Mouse (Mus musculus): ENCODE data around the gene Map3k1.
A peak's percentile ranks its signal among the peaks of the same experiment; 100 is the strongest.

The Map3k1 gene

DNA sequence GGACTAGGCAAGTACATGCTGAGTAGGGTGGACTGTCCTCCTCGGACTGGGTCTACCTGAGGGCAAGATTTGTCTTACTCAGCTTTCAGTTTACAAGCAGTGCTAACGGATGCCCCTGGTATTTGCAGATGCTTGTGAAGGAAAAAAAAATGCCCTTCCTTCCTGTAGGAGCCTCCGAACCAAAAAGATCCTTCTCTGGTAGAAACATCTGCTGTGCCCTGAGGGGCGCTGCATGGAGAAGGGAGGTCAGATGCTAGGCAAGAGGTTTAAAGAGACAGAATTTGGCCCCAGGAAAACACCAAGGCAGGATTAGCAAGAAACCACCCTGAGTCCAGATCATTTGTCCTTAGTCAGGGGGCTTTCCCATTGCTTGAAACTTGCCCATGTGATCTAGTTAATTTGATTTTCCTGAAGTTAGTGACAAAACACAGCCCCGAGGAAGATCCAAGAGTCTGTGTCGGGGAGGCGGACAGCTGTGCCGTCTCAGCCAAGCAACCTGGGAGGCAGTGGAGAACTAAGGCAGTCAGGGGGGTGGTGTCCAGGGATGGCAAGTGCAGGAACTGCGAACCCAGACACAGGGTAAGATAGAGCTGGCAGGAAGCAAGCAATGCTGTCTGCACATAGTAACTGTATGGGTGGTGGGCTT is 19.2 kb downstream of the Map3k1 start:
- no peak for DNase-seq

DNA sequence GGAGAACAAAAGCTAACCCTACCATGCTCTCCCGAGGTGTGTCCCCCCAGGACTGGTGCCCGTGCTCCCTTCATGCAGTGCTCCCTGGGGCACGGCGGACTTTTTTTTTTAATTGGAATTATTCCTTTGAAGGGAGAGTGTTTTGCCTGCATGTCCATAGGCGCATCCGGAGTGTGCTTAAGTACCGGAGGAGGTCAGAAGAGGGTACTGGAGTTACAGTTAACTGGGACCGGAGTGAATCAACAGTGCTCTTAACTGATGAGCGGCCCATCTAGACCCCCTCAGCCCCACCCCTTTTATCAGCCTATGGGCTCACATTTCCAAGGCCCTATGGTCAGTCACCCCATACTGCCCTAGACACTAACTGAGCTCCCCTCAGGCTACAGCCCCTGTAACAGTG is 19.9 kb downstream of the Map3k1 start:
- no peak for DNase-seq

DNA sequence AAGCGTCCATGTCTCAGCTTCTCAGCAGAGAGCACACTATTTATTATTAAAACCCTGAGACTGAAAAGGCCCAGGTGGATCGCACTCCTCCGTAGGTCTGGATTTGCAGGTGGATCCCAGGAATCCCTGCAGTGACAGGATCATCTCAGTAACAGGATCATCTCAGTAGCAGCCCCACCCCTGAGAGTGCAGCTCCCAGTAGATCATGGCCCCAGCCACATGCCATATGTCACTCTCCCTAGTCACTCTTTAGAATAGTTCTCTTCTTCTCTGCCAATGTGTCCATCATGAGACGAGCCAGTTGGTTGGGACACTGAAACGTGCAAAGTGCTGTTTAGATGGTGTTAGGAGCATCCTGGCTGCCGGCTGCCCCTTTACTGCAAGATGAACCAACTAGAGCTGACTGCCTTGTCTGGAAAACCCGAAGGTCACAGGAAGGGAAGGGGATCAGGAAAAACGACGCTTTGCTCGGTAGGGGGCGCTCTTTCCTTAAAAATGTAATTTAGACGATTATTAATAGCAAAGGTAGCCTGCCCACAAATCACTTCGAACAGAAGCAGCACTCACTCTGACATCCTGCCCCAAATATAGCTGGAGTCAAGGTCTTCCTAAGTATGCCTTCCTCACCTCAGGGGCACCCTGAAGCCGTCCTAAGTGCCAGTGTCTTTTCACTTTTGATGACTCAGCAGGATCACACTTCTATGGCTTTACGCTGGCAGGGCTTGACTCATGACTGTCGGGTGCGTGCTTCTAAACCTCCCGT is 20.8 kb downstream of the Map3k1 start:
- DNase-seq: peak; percentile 54

DNA sequence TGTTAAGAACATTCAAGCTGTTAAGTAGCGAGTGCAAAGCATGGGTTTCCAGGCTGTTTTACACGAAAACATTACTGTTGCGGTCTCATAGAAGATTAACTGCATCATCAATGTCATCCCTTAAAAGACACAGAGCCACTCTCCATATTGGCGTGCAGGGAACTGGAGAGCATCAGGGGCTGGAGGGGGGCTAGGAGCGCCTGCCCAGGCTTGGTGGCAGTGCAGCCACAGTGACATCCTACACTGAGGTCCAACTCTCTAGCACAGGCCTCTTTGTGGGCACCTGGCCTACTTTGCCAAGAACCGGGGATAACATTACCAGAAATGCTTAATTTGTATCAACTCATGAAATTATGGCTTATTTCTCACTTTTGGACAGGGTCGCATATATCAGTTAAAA is 22.2 kb downstream of the Map3k1 start:
- DNase-seq: no peak

DNA sequence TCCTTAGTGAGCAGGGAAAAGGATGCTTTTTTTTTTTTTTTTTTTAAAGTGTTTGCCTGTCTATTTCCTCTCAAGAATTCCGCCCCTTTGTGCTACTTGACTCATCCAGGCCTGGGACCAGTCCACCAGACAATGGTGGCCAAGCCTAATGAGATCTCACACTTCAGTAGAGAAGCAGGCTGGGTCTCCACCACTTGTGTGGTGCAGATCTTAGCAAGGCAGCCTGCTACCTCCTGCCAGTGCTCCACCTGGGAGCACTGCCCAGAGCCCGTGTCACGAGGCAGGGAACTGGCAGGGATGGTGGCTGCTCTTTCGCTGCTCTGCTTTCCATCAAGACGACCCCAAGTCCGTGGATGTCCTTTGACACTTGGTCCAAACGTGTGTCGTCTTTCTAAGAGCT is 25.3 kb downstream of the Map3k1 start:
- DNase-seq: no peak

DNA sequence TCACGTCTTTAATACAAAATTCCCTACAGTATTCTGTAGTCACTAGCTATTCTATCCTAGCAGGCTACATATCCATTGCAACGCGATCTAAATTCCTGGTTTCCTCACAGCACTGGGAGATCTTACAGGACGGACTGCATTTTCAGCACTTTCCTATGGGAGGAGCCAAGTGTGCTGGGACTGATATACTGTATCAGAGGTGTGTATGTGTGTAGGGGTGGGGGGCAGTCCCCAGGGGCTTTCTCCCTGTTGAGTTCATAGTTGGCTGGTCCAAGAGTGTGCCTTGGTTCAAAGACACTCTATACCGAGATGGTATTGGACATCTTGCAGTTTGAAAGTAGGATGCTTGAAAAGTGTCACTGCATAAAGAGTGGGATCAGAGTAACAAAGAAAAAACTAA is 29.3 kb downstream of the Map3k1 start:
- no peak for DNase-seq

DNA sequence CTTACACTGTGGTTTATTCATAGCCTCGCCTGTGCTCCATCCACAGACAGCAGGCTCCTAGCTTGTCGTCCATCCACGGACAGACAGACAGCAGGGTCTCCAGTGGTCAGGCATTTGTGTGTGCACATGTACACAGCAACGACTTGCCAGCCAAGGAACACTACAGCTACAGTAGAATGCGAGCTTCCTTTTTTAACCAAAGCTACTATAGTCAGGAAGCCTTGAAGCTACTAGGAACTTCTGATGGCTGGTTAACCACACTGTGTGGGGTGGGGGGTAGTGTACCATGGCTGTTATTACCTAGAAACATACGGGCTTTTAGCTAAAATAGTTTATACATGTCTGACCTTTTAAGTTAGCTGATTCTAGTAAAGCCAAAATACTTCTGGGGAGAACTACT is 30.2 kb downstream of the Map3k1 start:
- no peak for DNase-seq

DNA sequence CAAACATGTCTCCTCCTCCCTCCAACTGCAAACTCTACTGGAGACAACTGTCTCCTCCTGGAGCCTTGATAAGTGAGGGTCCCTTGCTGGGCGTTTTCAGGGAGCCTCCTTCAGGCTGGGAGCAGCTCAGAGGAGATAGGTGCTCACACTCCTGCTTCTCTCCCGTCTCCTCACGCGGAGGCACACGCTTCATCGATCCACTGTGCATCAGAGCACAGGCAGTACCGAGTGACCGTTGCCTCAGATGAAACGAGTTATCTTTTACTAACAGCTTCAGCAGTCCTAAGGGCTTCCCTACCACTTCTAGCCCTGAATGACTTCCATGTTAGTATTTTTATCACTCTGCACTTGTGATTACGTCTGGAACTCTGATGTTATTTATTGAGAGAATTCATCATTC is 30.9 kb downstream of the Map3k1 start:
- DNase-seq: no peak

DNA sequence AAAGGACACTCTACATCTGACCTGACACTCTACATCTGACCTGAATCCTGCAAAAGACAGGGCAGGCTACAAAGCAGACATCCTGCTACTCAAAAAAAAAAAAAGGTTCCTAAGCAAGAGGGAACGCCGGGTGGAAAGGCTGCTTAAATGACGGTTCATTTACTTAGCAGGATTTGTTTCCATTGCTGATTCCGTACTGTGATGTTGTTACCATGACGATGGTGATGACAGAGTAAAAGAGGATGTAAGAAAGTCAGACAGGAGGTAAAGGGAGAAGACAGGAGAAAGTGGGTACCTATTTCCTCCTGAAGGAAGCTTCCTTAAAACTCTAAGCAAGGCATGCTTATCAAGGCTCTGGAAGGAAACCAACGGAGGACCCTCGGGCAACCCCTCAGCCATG is 31.6 kb downstream of the Map3k1 start:
- no peak for DNase-seq

DNA sequence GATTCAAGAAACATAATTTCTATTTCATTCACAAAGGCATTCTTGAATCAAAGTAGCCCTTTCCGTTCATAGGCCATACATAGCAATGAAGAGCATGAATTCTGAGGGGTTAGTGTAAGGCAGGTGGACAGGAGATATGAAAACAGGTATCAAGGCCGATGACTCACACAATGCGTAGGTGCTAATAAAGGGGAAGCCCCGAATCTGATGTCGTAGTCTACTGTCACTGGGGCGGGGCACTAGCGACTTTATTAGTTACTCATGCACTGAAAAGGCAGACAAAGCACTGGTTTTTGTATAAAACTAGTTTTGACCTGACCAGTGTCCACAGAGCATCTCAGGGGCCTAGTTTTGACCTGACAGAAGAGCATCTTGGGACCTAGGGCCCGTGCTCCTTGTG is 36.7 kb downstream of the Map3k1 start:
- DNase-seq: no peak

DNA sequence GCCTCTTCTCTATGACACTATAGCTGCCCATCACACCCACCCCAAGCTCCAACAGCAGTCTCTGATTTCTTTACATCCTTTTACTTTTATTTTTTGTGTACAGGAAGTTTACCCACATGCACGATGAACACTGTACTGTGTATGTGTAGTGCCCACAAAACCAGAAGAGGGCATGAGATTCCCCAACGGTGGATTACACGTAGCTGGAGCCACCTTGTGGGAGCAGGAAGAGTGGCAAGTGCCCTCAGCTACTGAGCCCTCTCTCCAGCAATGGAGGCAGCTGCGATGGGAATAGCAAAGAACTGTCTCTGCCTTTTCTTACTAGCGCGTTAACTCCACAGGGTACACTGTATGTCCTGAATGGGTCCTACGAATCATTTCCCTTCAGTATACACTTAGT is 37.6 kb downstream of the Map3k1 start:
- peak; percentile 58 for DNase-seq

DNA sequence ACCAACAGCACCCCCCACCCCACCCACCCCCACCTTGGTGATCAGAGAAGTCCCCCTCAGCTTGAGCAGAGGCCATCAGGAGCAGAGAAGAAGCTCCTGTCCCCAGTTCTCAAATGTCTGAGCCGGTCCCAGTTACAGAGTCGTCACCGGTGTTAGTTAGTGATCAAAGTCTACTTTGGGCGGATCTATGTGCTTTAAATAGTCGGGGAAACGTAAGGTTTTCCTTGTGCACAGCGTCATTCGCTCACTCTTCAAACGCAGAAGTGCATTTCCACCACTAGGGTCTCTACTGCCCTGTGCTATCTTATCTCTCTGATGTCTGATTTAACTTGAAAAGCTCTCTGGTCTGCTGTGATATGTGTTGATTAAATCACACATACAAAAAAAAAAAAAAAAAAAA is 38.0 kb downstream of the Map3k1 start:
- no peak for DNase-seq

DNA sequence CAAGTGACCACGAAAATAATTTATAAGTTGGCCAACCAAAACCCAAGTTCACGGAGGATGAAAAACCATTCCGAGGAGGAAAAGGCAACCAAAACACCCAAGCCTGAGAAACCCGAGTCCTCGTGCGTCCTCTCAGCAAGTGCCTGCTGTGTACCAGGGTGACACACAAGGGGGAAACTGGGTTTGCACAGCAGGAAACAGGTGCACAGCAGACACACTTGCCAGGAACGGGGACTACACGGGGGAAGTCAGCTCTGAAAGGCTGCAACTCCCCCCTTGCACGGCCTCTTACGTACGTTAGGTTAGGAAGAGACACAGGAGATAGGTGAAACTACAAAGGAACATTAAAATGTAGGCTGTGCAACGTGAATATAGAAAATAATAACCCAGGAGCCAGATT is 46.3 kb downstream of the Map3k1 start:
- DNase-seq: no peak

DNA sequence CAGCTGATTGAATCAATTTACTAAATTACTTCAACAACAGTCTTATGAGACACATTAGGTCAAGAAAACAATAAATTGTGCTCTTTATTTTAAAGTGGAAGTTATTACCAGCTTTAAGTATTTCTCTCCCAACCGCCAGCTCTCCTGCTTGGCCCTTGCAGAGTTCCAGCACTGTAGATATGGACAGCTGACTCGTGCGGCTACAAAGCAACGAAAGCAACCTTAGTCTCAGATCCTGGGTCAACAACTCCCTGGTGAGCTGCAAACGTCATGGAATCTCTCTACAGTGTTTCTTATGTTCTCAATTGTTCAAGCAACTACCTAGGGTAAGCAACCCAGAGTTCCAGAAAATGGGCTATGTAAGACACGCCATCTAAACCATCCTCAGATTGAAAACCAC is 51.8 kb downstream of the Map3k1 start:
- DNase-seq: no peak

DNA sequence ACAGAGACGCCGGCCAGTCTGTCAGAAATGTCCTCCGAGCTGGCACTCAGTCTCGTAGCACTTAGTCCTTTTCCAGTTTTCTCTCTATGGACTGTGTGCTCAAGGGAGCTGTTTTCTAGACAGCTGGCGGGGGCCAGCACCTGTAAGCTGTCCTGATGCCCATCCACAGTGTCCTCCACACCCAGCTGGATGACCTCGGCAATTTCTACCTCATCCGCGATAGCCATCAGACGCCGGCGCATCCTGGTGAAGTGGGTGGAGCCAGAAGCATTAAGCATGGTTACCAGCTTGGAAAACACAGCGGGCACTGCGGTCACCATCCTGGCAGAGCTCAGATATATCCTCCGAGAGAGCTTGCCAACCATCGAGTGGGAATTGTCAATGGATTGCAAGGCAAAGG is 52.9 kb downstream of the Map3k1 start:
- no peak for DNase-seq

DNA sequence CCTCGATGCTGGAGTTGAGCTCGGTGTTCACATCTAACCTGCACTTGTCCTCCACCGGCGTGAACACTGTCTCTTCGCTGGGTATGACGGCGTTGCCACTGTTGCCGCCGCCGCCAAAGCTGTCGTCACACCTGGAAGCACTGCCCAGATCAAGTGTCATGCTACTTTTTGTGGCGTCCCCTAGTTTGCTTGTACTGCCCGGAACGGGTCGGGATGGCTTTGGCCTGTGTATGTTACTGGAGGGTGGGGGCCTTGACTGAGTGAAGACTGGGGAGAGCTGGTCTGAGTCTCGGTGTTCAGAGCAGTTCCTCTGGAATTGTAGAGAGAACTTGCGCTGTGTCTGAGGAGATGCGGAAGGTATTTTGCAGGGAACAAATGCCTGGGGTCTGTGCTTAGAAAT is 53.4 kb downstream of the Map3k1 start:
- DNase-seq: no peak

DNA sequence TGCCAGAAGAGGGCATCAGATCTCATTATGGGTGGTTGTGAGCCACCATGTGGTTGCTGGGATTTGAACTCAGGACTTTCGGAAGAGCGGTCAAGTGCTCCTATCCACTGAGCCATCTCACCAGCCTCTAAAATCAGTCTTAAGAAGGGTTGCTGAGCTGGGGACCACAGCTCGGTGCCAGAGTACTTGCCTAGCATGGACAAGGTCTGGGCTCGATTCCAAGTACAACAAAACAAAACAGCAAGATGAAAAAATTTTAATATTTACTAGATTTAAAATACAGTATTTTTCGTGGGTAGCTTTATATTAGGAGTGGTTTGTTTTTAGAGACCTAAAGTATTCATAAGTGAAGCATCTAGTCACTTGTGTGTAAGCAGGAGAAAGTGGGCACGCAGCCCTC is 55.5 kb downstream of the Map3k1 start:
- no peak for DNase-seq

DNA sequence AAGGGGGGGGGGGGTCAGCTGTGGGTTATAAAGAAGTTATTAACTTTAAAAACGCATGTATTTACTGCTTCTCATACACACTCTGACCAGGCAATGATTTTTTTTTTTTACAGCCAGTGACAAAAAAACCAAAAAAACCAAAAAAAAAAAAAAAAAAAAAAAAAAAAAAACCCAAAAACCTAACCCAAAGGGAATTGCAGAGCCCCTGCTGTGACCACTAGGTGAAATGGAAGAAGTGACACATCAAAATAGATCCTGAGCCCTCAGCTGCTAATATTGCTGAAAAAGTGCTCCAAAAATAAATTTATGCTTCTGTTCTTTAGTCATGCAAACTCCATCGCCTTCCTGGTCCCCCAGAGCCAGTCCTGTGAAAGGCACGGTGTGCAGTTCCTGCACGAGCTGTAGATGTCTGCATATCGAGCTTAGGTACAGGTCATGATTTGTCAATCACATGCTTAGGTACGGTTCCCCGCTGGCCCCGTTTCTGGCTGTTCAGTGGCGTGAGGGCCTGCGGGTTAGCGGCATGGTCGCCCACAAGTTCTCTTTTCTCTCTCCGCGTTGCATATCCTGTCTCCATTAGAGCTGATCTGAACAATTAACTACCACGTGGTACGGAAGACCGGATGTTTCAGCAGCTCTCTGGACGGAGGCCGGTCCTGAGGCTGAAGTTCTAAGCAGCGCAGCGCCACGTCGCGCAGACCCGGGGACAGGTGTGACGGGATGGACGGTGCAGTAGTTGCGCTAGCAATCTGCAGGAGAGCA is 60.3 kb downstream of the Map3k1 start:
- no peak for DNase-seq

DNA sequence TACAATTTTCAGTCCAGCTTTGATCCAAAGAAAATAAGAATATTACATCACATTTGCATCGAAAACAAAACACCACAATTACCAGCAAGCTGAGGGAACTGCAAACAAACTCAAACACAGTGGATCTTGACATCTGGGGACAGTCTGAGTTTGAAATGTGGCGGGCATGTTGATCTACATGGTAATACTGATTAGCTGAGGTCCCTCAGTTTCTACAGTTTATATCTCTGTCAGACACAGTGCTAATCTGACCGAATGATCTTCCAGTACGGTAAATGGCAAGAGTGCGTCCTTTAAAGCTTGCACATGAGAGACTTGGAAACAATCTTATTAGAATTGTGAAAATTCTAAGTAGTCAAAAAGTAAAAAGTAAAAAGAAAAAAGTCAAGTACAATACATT is 62.0 kb downstream of the Map3k1 start:
- DNase-seq: no peak

DNA sequence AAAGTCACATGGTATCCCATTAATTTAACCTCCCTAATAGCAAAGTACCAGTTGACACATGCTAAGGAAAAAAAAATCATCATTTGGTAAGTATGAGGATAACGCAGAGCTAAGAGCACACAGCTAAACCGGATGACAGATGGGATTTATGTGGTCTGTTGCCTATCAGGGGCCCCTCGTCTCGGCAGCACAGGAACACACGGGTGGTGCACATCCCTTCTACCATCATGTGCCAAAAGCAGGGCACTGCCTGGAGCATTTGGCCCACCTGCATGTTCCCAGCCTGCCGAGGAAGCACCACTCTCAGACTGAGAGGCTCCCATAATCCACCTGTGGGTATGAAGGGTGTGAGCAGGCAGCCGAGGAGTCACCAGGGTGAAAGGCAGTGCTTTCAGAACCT is 63.6 kb downstream of the Map3k1 start:
- no peak for DNase-seq

DNA sequence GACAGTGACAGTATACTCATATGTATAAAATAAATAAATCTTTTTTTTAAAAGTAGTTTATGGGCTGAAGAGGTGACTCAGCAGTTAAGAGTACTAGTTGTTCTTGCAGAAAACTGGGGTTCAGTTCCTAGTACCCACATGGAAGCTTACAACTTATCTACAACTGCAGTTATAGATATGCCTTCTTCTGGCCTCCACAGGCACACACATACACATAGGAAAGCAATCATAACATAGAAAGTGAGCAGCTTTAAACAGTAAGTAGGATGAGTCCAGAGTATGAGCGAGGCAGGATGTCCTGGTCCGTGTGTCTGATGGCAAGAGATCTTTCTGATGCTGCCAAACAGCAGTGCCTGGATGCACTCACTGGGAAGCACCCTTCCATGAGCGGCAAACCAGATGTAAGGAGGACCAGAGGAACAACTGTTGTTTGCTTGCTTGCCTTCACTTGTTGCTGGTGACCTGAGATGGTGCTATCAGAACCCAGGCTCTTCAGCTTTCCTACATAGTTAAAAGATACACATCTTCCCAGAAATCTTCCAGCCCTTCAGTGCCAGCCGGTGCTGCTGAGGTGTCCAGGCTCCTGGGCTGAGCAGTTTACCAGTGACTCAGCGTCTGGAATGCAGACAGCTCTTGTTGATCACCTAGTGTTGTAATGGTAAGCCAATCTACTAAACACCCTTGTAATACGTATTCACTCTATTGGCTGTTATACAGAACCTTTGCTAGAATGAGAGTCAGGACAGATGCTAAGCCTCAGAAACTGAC is 64.4 kb downstream of the Map3k1 start:
- no peak for DNase-seq

DNA sequence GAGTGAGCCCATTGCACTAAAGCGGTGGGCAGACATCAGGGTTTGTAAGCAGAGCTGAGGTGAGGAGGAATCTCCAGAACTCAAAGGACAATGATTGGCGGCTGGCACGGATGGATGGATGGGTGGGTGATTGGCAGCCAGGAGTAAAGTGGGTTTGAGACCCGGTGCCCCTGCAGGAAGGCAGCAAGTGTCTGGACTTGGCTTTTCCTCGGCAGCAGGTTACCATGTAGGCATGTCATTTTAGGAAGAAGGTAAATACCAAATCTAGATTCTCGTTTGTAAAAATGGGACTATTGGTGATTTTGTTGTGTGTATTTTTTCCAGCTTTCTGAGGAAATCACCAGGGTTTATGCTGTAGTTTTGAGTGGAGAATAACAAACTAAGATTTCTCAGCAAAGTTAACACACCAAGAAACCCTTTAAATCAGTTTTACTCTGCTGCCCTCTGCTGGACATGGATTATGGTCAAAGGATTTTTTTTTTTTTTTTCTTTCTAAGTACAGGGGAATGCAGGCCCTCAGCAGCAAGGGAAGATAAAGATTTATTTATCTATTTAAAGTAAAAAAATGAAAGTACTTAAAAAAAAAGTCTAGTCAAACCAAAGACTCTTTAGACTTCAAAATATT is 66.7 kb downstream of the Map3k1 start:
- no peak for DNase-seq

Data from layer of hippocampus, adult 9-11 months (tissue).